Mouse (Mus musculus) stomach, postnatal 0 days (tissue): ENCODE data around the gene Tmem189.

Experiments
- CTCF ChIP-seq: IDR thresholded peaks from 2 replicates; pipeline ENCODE4 v1.5.1; 2016; ENCODE audit warnings: antibody characterized with exemption, low read depth, mild to moderate bottlenecking, moderate library complexity
- EP300 ChIP-seq: optimal IDR thresholded peaks from 2 replicates; pipeline ENCODE3; 2016; ENCODE audit warnings: antibody characterized with exemption

- TF ChIP-seq CTCF: no peak
- TF ChIP-seq EP300: no peak
Observed at GRCm38 (mm10) chr2:167697902-167698301, 8.3 kb upstream of the Tmem189 start.
